Mouse (Mus musculus) liver, embryonic 13.5 days (tissue): ENCODE measurements at regions not wholly inside any gene's neighbourhood (a gene's known extent, or its start where the extent isn't known, plus 50 kb on each side); places are given as distances from the start of the nearest gene placed in this dataset.
A peak's percentile ranks its signal among the peaks of the same experiment; 100 is the strongest.

ENCODE experiments used
- ATAC-seq: fragments of 200-750 bp; cut with Nextera tagmentation; 2 replicates; pipeline ENCODE4 v1.8.0; 2017; ENCODE audit warnings: low read depth, mild to moderate bottlenecking, moderate number of reproducible peaks, moderate library complexity
- DNase-seq: peaks from one replicate; pipeline ENCODE4 v3.0.0; 2022
- H3K27ac ChIP-seq: fragments of 300-500 bp; sonication (generic); 2 replicates; pipeline ENCODE4 v1.5.1; 2015; ENCODE audit warnings: moderate library complexity, mild to moderate bottlenecking, inconsistent platforms
- H3K27me3 ChIP-seq: fragments of 300-500 bp; sonication (generic); 2 replicates; pipeline ENCODE4 v1.6.1; 2015; ENCODE audit warnings: mild to moderate bottlenecking, inconsistent platforms
- H3K36me3 ChIP-seq: fragments of 300-500 bp; sonication (generic); 2 replicates; pipeline ENCODE4 v1.6.1; 2015; ENCODE audit warnings: mild to moderate bottlenecking, inconsistent platforms
- H3K4me1 ChIP-seq: fragments of 300-500 bp; sonication (generic); replicated peaks from 2 replicates; pipeline ENCODE4 v1.6.1; 2015; ENCODE audit warnings: inconsistent platforms
- H3K4me2 ChIP-seq: fragments of 300-500 bp; sonication (generic); 2 replicates; pipeline ENCODE4 v1.6.1; 2015; ENCODE audit warnings: inconsistent platforms, mild to moderate bottlenecking, moderate library complexity
- H3K4me3 ChIP-seq: fragments of 300-500 bp; sonication (generic); replicated peaks from 2 replicates; pipeline ENCODE4 v1.5.1; 2015; ENCODE audit warnings: mild to moderate bottlenecking, inconsistent platforms
- H3K9ac ChIP-seq: fragments of 300-500 bp; sonication (generic); 2 replicates; pipeline ENCODE4 v1.6.1; 2015; ENCODE audit warnings: mild to moderate bottlenecking, inconsistent platforms
- H3K9me3 ChIP-seq: fragments of 300-500 bp; sonication (generic); replicated peaks from 2 replicates; pipeline ENCODE4 v1.6.1; 2016; ENCODE audit warnings: inconsistent platforms
- WGBS: fragments of 180-500 bp; shearing (Covaris S2); methylation state at CpG from one replicate; pipeline ENCODE4 v1.1.7; 2015; ENCODE audit not compliant: insufficient replicate concordance; 5-methylcytosine and 5-hydroxymethylcytosine counted together

DNA sequence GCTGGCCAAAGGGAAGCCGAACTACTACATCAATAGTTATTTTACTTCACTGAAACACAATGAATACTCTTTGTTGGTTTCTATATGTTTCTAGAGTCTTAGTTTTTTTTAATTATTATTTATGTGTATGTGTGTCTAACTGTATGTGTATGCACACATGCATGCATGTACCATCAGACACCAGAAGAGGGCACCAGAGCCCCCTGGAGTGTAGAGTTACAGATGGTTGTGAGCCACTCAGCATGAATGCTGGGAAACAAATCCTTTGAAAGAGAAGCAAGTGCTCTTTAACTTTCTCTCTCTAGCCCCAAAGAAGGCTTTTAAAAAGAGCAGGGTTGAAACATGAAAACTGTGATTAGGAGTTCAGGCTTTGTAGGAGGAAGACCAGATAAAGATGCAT is 290.7 kb downstream of the Sorl1 start:
- DNase-seq (no peak), ATAC-seq (no peak)
- no peak overlapping the region for H3K4me2 ChIP-seq
- H3K4me1 ChIP-seq, result no peaks in the 10 kb centered on the region
- H3K9ac ChIP-seq, result no peak overlapping the region
- H3K27ac ChIP-seq, result no peak overlapping the region
- no peak overlapping the region for H3K4me3 ChIP-seq
- no peaks in the 10 kb centered on the region for H3K27me3 ChIP-seq
- H3K36me3 ChIP-seq, result no peaks in the 10 kb centered on the region
- 74% methylated on average over 1 of the region's 1 CpGs for WGBS
- H3K9me3 ChIP-seq, result no peaks in the 10 kb centered on the region

DNA sequence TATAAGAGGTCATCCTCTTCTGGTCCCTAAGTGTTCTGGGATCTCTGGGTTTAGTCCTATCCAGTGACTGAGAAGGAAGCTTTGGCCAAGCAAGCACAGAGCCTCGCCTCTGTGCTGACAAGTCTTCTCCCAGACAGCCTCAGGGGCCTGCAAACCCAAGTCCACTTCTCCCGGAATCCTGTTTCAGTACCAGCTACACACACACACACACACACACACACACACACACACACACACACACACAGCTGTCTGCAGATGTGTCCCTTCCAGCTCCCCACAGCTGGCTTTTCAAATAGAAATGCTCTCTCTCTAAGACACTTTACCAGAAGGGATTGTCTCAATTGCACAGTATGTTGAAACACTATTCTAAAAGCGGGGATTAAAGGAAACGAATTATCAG is 296.7 kb downstream of the Sorl1 start:
- no peaks in the 10 kb centered on the region for H3K4me1 ChIP-seq
- ATAC-seq (no peak), DNase-seq (no peak)
- H3K9me3 ChIP-seq, result no peaks in the 10 kb centered on the region
- no peak overlapping the region for H3K4me3 ChIP-seq
- no peak overlapping the region for H3K4me2 ChIP-seq
- no peaks in the 10 kb centered on the region for H3K27me3 ChIP-seq
- no peaks in the 10 kb centered on the region for H3K36me3 ChIP-seq
- no peak overlapping the region for H3K9ac ChIP-seq
- H3K27ac ChIP-seq, result no peak overlapping the region
- WGBS, result 47% methylated on average over 4 of the region's 4 CpGs

DNA sequence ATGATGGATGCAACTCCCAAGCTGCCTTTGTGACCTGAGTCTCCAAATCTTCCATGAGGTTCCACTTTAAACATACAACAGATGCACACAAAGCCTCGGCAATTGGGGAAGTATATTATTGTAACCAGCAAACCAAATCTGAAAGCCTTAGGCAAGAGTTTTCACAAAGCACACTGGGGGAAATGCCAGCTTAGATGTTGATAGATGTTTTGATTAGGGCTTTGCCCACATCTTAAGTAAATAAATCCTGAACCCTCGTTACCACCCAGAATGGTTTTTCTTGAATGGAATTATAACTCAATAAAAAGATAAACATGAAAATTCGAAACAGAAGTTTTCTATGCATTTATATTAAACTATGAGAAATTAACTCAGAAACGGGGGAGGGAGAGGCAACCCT is 302.7 kb downstream of the Sorl1 start:
- no peaks in the 10 kb centered on the region for H3K4me1 ChIP-seq
- no peak for DNase-seq
- H3K27ac ChIP-seq, result no peak overlapping the region
- no peak overlapping the region for H3K9ac ChIP-seq
- no peak for ATAC-seq
- H3K27me3 ChIP-seq, result no peaks in the 10 kb centered on the region
- 40% methylated on average over 4 of the region's 4 CpGs for WGBS
- H3K4me3 ChIP-seq, result no peak overlapping the region
- H3K9me3 ChIP-seq, result no peaks in the 10 kb centered on the region
- H3K36me3 ChIP-seq, result no peaks in the 10 kb centered on the region
- no peak overlapping the region for H3K4me2 ChIP-seq

DNA sequence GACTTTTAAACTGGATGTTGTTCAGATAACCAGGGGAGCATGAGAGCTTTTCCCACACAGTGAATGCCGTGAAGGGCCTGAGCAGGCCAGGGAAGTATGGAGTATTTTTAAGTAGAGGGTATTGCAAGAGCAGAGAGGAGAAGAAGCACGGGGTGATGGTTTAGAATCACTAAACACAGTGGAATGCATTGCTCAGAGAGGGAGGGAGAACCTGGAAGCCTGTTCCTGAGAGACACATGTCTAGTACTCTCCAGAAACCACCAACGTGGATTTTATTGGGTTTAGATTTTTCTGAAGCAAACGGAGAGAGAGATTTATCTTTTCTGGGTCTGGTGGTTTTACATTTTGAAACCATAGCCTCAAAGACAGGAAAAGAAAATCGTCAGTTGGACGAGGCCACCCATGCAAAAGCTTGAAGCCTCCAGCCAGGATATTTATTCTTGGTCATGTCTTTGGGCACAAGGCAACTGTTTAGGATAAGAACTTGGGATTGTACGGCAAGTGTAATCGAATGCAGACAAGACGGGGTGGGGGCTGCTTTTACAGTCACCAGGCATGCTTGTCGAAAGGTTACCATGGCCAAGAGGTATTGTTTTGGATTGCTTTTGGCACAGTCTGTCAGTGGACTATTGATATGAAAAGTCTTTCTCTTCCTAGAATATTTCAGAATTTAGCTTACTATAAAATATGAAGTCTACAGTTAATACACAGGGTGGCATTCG is 306.2 kb downstream of the Sorl1 start:
- 56% methylated on average over 11 of the region's 11 CpGs for WGBS
- Histone ChIP-seq H3K27me3 (no peaks in the 10 kb centered on the region), H3K4me2 (no peak overlapping the region), H3K9me3 (no peaks in the 10 kb centered on the region), H3K9ac (no peak overlapping the region), H3K4me1 (no peaks in the 10 kb centered on the region), H3K36me3 (no peaks in the 10 kb centered on the region), H3K4me3 (no peak overlapping the region), H3K27ac (no peak overlapping the region)
- DNase-seq (no peak), ATAC-seq (no peak)

DNA sequence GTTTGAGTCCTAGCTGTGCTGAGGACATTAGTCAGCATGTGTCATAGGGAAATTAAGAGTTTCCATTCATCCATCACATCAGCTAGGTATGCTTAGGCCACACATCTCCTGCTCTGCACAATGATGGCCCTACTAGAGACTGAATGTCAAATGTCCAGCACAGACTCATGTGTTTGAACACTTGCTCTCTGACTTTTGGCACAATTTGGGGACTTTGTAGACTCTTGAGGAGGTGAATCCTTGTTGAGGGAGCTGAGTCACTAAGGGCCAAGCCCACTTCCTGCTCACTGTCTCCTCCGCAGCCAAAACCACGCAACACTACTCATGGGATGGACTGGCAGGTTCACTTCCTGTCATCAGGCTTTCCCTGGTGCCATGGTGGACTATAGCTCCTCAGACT is 308.2 kb downstream of the Sorl1 start:
- H3K4me1 ChIP-seq, result no peaks in the 10 kb centered on the region
- H3K27ac ChIP-seq, result no peak overlapping the region
- 33% methylated on average over 2 of the region's 2 CpGs for WGBS
- H3K27me3 ChIP-seq, result no peaks in the 10 kb centered on the region
- ATAC-seq (no peak), DNase-seq (no peak)
- H3K9ac ChIP-seq, result no peak overlapping the region
- no peaks in the 10 kb centered on the region for H3K9me3 ChIP-seq
- H3K36me3 ChIP-seq, result no peaks in the 10 kb centered on the region
- no peak overlapping the region for H3K4me2 ChIP-seq
- no peak overlapping the region for H3K4me3 ChIP-seq

DNA sequence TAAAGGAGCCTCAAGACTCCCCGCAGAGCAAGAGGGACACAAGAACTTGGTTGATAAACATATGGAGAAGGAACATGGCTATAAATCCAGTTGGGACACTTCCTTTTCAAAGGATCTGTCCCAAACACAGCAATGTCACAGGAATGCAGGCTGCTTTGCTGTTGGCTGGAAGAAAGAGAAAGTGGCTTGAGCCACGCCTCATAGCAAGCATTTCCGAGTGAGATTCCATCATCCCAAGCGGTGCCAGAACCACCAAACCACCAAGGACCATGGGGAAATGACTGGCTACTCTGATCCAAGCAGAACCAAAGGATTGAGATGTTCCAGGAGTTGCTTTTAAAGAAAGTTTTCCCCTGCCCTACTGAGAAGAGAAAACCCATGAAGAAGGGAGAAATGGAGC is 314.8 kb downstream of the Sorl1 start:
- no peak overlapping the region for H3K27ac ChIP-seq
- no peak overlapping the region for H3K4me3 ChIP-seq
- H3K4me1 ChIP-seq, result peaks cover 5% of the 10 kb centered on the region; the same call in 1 of the 2 replicates
- no peaks in the 10 kb centered on the region for H3K27me3 ChIP-seq
- ATAC-seq, result no peak
- DNase-seq, result no peak
- 50% methylated on average over 4 of the region's 4 CpGs for WGBS
- no peaks in the 10 kb centered on the region for H3K9me3 ChIP-seq
- no peak overlapping the region for H3K9ac ChIP-seq
- H3K4me2 ChIP-seq, result no peak overlapping the region
- H3K36me3 ChIP-seq, result no peaks in the 10 kb centered on the region

DNA sequence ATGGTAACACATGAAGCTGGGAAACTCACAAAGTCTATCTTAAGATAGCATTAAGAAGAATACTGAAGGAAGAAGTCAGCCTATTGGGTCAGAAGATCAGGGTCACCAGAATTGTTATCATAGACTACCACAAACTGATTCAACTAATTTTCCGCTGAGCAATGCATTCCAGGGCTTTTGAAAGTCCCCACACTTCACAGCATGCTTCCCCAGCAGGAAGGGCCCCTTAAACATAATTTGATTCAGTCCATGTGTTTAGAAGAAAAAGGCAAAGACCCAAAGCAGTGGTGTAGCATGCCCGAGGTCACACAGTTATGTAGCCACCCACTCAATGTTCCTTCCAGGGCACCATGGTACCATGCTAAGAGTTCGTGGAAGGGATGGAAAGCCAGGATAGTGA is 315.3 kb downstream of the Sorl1 start:
- Histone ChIP-seq H3K9ac (no peak overlapping the region), H3K27me3 (no peaks in the 10 kb centered on the region), H3K4me3 (no peak overlapping the region), H3K9me3 (no peaks in the 10 kb centered on the region), H3K27ac (no peak overlapping the region), H3K36me3 (no peaks in the 10 kb centered on the region), H3K4me1 (peaks cover 5% of the 10 kb centered on the region; the same call in 1 of the 2 replicates), H3K4me2 (no peak overlapping the region)
- no peak for ATAC-seq
- no peak for DNase-seq
- WGBS, result 52% methylated on average over 3 of the region's 3 CpGs

DNA sequence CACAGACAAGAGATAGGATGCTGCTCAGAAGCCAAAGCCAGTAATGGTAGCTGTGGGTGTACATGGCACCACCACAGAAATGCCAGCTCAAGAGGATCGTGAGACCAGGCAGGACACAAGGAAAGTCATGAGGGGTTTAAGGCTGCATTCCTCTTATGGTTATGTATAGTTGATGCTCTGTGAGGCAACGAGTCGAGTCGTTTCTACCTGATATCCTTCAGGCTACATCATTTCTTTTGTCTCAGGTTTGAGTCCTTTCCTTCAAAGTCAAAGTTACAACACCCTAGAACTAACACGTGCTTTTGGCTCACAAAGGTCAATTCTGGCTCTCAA is 317.8 kb downstream of the Sorl1 start:
- Histone ChIP-seq H3K27me3 (no peaks in the 10 kb centered on the region), H3K9ac (no peak overlapping the region), H3K36me3 (no peaks in the 10 kb centered on the region), H3K4me3 (no peak overlapping the region), H3K4me2 (no peak overlapping the region), H3K27ac (no peak overlapping the region), H3K4me1 (peaks cover 5% of the 10 kb centered on the region; the same call in 1 of the 2 replicates), H3K9me3 (no peaks in the 10 kb centered on the region)
- 62% methylated on average over 5 of the region's 5 CpGs for WGBS
- no peak for DNase-seq
- no peak for ATAC-seq

DNA sequence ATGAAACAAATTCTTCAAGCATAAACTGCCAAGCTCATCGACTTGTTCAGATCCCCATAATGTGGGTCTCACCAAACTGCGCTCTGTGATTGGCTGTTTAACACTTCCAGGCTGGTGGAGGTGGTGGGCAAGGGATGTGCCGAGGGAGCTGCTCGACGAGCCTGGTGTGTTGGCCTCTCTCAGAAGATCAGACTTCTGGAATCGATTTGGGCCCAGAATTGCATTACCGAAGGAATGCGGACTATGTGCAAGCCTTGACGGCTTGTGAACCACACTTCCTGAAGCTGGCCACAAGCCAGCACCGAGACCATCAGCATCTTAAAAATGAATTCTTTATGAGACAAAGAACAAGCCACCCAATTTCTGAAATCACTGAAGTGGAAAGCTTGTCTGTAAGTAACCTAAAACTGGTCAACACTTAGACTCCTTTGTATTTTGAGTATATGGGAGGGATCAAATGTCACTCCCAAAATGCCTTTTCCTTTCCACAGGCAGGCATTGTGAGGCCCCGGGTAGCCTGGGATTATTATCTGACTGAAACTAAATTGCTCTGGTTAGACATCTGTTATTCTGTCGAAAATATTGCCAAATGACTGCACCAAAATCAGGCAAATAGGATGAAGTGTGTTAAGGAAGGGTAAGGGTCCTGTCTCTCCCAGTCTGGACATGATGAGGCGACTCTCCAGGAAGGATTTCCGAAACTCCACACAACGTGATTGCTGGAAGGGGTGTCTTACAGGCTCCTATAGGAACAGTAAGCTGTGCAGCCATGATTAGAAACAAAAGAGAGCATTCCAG is 318.4 kb downstream of the Sorl1 start:
- no peak overlapping the region for H3K4me3 ChIP-seq
- H3K9ac ChIP-seq, result no peak overlapping the region
- H3K4me2 ChIP-seq, result no peak overlapping the region
- no peaks in the 10 kb centered on the region for H3K9me3 ChIP-seq
- H3K4me1 ChIP-seq, result peaks cover 5% of the 10 kb centered on the region; the same call in 1 of the 2 replicates
- no peaks in the 10 kb centered on the region for H3K36me3 ChIP-seq
- no peak for DNase-seq
- H3K27ac ChIP-seq, result no peak overlapping the region
- no peaks in the 10 kb centered on the region for H3K27me3 ChIP-seq
- 53% methylated on average over 15 of the region's 15 CpGs for WGBS
- ATAC-seq, result no peak

DNA sequence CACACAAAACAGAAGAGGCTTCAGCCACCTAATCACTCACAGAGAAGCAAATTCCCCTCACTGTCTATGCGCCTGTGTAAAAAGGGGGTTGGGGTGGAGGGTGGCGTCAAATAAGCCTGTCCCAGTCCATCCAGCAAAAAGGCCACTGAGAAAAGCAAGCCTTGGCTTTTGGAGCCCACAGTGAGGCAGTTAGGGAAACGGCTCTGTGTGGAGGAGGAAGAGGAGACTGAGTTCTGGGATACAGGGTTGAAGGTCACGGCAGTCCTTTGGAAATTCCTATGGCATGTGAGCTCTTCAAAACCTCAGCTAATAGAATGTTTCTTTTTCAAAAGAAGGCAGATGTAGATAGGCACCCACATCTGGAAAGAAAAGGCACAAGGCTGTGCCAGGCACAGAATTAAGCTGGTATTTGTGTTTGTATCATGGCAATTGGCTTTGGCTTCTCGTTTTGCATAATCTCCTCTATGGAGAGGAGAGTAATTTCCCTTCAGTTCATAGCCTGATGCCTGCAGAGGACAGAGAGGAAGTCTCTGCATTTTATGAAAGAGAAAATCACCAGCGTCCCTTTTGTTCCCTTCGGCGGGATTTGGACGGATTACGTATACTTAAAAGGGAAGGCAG is 319.3 kb downstream of the Sorl1 start:
- 60% methylated on average over 10 of the region's 10 CpGs for WGBS
- peak overlapping the region; percentile 34; the same call in 1 of the 2 replicates for H3K27ac ChIP-seq
- no peak overlapping the region for H3K4me3 ChIP-seq
- DNase-seq, result no peak
- H3K27me3 ChIP-seq, result no peaks in the 10 kb centered on the region
- H3K4me2 ChIP-seq, result no peak overlapping the region
- no peaks in the 10 kb centered on the region for H3K9me3 ChIP-seq
- no peak overlapping the region for H3K9ac ChIP-seq
- no peak for ATAC-seq
- peaks cover 5% of the 10 kb centered on the region; the same call in 1 of the 2 replicates for H3K4me1 ChIP-seq
- no peaks in the 10 kb centered on the region for H3K36me3 ChIP-seq

DNA sequence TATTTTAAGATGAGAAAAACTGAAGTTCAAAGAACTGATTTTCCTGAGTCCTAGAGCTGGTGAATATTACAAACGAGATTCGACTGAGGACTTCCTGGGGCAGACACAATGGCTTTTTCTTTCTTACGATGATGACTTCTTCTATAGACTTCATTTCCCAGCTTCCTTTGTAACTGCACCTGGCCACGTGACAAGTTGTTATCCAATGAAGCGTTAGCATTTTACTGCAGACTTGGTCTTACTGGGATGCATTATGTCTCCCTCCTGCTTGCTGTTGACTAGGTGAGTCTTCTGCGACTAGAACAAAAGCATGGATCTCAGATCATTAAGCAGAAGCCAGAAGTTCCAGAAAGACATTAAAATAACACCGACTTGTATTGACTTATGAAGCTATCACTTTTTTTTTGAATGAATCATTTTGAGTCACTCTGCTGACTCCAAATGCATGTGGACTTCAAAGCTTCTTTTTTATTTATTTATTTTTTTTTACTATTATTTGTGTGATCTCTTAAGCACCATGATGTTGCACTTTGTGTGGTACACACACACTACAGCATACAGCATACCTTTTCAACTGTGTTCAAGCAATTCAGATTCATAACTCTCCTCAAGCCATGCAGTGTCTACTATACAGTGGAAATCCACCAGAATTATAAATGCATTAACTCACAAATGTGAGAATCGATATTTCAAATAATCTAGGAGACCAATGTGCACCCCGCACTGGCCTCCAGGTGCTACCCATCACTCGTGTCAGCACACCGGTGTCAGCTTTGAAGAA is 320.2 kb downstream of the Sorl1 start:
- no peak overlapping the region for H3K9ac ChIP-seq
- no peaks in the 10 kb centered on the region for H3K36me3 ChIP-seq
- DNase-seq (no peak), ATAC-seq (no peak)
- no peaks in the 10 kb centered on the region for H3K27me3 ChIP-seq
- peaks cover 5% of the 10 kb centered on the region; the same call in 1 of the 2 replicates for H3K4me1 ChIP-seq
- no peak overlapping the region for H3K4me2 ChIP-seq
- no peak overlapping the region for H3K27ac ChIP-seq
- no peaks in the 10 kb centered on the region for H3K9me3 ChIP-seq
- H3K4me3 ChIP-seq, result no peak overlapping the region
- 64% methylated on average over 11 of the region's 11 CpGs for WGBS
